Mouse (Mus musculus) midbrain, embryonic 12.5 days (tissue): Measurements from ENCODE around the gene Cpped1. TPM values are rescaled to one million over a fixed set of nuclear protein-coding genes. Genes with fewer than 3 reads are reported as not detected.

Source experiments
- ATAC-seq: fragments of 200-750 bp; cut with Nextera tagmentation; 2 replicates; pipeline ENCODE4 v1.8.0; 2017; ENCODE audit warnings: low read depth, moderate TSS enrichment, moderate library complexity; ENCODE audit not compliant: low FRiP score
- H3K27ac ChIP-seq: fragments of 300-500 bp; sonication (generic); replicated peaks from 2 replicates; pipeline ENCODE4 v1.5.1; 2016; ENCODE audit warnings: mild to moderate bottlenecking
- H3K27me3 ChIP-seq: fragments of 300-500 bp; sonication (generic); 2 replicates; pipeline ENCODE4 v1.6.1; 2016; ENCODE audit warnings: mild to moderate bottlenecking
- H3K36me3 ChIP-seq: fragments of 300-500 bp; sonication (generic); 2 replicates; pipeline ENCODE4 v1.6.1; 2016
- H3K4me1 ChIP-seq: fragments of 300-500 bp; sonication (generic); 2 replicates; pipeline ENCODE4 v1.6.1; 2016
- H3K4me2 ChIP-seq: fragments of 300-500 bp; sonication (generic); replicated peaks from 2 replicates; pipeline ENCODE4 v1.6.1; 2016; ENCODE audit warnings: mild to moderate bottlenecking, moderate library complexity
- H3K4me3 ChIP-seq: fragments of 300-500 bp; sonication (generic); 2 replicates; pipeline ENCODE4 v1.5.1; 2016; ENCODE audit warnings: mild to moderate bottlenecking
- H3K9ac ChIP-seq: fragments of 300-500 bp; sonication (generic); replicated peaks from 2 replicates; pipeline ENCODE4 v1.6.1; 2016; ENCODE audit warnings: mild to moderate bottlenecking, moderate library complexity
- H3K9me3 ChIP-seq: fragments of 300-500 bp; sonication (generic); 2 replicates; pipeline ENCODE4 v1.6.1; 2016; ENCODE audit warnings: mild to moderate bottlenecking
- WGBS: fragments of 180-500 bp; shearing (Covaris S2); methylation state at CpG from one replicate; pipeline ENCODE4 v1.1.7; 2016; 5-methylcytosine and 5-hydroxymethylcytosine counted together
- polyA plus RNA-seq: library from polyadenylated mRNA; unstranded; fragments of >200 nt; fragmentation: Nextera tagmentation; extraction: Ambion mirVana; gene quantifications from 2 replicates; pipeline ENCODE4 v1.2.1, GENCODE M21; 2016

The Cpped1 gene
- polyA plus RNA-seq, 1 experiment from 2014 or later: 15.2 TPM

- Histone ChIP-seq H3K27ac (no peak overlapping the region), H3K4me3 (no peak overlapping the region), H3K27me3 (no peaks in the 10 kb centered on the region), H3K4me2 (no peak overlapping the region), H3K36me3 (no peaks in the 10 kb centered on the region), H3K9ac (no peak overlapping the region), H3K4me1 (no peaks in the 10 kb centered on the region), H3K9me3 (no peaks in the 10 kb centered on the region)
- WGBS: 76% methylated on average over 3 of the region's 3 CpGs
- no peak for ATAC-seq
Observed at GRCm38 (mm10) chr16:11890186-11890585, 19.1 kb downstream of the Cpped1 start.

GRCm38 (mm10) chr16:11889741-11890140, 19.5 kb downstream of the Cpped1 start:
- no peaks in the 10 kb centered on the region for H3K9me3 ChIP-seq
- 83% methylated on average over 3 of the region's 3 CpGs for WGBS
- no peak for ATAC-seq
- no peaks in the 10 kb centered on the region for H3K4me1 ChIP-seq
- H3K27me3 ChIP-seq: no peaks in the 10 kb centered on the region
- no peak overlapping the region for H3K9ac ChIP-seq
- no peaks in the 10 kb centered on the region for H3K36me3 ChIP-seq
- no peak overlapping the region for H3K27ac ChIP-seq
- H3K4me2 ChIP-seq: no peak overlapping the region
- H3K4me3 ChIP-seq: no peak overlapping the region

GRCm38 (mm10) chr16:11881795-11882194, 27.4 kb downstream of the Cpped1 start:
- H3K4me3 ChIP-seq: no peak overlapping the region
- no peaks in the 10 kb centered on the region for H3K4me1 ChIP-seq
- no peak overlapping the region for H3K4me2 ChIP-seq
- no peaks in the 10 kb centered on the region for H3K36me3 ChIP-seq
- 77% methylated on average over 6 of the region's 6 CpGs for WGBS
- no peaks in the 10 kb centered on the region for H3K27me3 ChIP-seq
- H3K27ac ChIP-seq: no peak overlapping the region
- H3K9ac ChIP-seq: no peak overlapping the region
- no peak for ATAC-seq
- H3K9me3 ChIP-seq: no peaks in the 10 kb centered on the region

- no peaks in the 10 kb centered on the region for H3K9me3 ChIP-seq
- H3K4me1 ChIP-seq: no peaks in the 10 kb centered on the region
- no peak overlapping the region for H3K4me3 ChIP-seq
- no peak overlapping the region for H3K27ac ChIP-seq
- WGBS: 84% methylated on average over 6 of the region's 6 CpGs
- no peak for ATAC-seq
- H3K36me3 ChIP-seq: no peaks in the 10 kb centered on the region
- H3K27me3 ChIP-seq: no peaks in the 10 kb centered on the region
- no peak overlapping the region for H3K9ac ChIP-seq
- H3K4me2 ChIP-seq: no peak overlapping the region
Observed at GRCm38 (mm10) chr16:11880461-11880860, 28.8 kb downstream of the Cpped1 start.

GRCm38 (mm10) chr16:11879196-11879595, 30.0 kb downstream of the Cpped1 start:
- H3K27ac ChIP-seq: no peak overlapping the region
- no peaks in the 10 kb centered on the region for H3K36me3 ChIP-seq
- 90% methylated on average over 6 of the region's 6 CpGs for WGBS
- ATAC-seq: no peak
- no peaks in the 10 kb centered on the region for H3K27me3 ChIP-seq
- no peak overlapping the region for H3K4me2 ChIP-seq
- no peak overlapping the region for H3K4me3 ChIP-seq
- H3K4me1 ChIP-seq: no peaks in the 10 kb centered on the region
- H3K9ac ChIP-seq: no peak overlapping the region
- no peaks in the 10 kb centered on the region for H3K9me3 ChIP-seq

- Histone ChIP-seq H3K4me3 (no peak overlapping the region), H3K4me1 (no peaks in the 10 kb centered on the region), H3K9ac (no peak overlapping the region), H3K9me3 (no peaks in the 10 kb centered on the region), H3K4me2 (no peak overlapping the region), H3K36me3 (no peaks in the 10 kb centered on the region), H3K27me3 (no peaks in the 10 kb centered on the region), H3K27ac (no peak overlapping the region)
- no peak for ATAC-seq
- 94% methylated on average over 5 of the region's 5 CpGs for WGBS
Observed at GRCm38 (mm10) chr16:11875227-11875626, 34.0 kb downstream of the Cpped1 start.

GRCm38 (mm10) chr16:11873292-11873691, 36.0 kb downstream of the Cpped1 start:
- WGBS: 93% methylated on average over 3 of the region's 3 CpGs
- no peak overlapping the region for H3K4me2 ChIP-seq

GRCm38 (mm10) chr16:11868486-11868885, 40.8 kb downstream of the Cpped1 start:
- Histone ChIP-seq H3K4me1 (no peaks in the 10 kb centered on the region), H3K27me3 (no peaks in the 10 kb centered on the region), H3K4me3 (no peak overlapping the region), H3K27ac (no peak overlapping the region), H3K9me3 (no peaks in the 10 kb centered on the region), H3K36me3 (no peaks in the 10 kb centered on the region), H3K9ac (no peak overlapping the region), H3K4me2 (no peak overlapping the region)
- WGBS: 81% methylated on average over 3 of the region's 3 CpGs
- ATAC-seq: no peak

More at GRCm38 (mm10) chr16:11873292-11873691, 36.0 kb downstream of the Cpped1 start:
- no peaks in the 10 kb centered on the region for H3K36me3 ChIP-seq
- no peaks in the 10 kb centered on the region for H3K9me3 ChIP-seq
- H3K9ac ChIP-seq: no peak overlapping the region
- H3K27me3 ChIP-seq: no peaks in the 10 kb centered on the region
- no peaks in the 10 kb centered on the region for H3K4me1 ChIP-seq
- H3K27ac ChIP-seq: no peak overlapping the region
- ATAC-seq: no peak
- H3K4me3 ChIP-seq: no peak overlapping the region

- WGBS: 82% methylated on average over 8 of the region's 8 CpGs
- no peak for ATAC-seq
- Histone ChIP-seq H3K9ac (no peak overlapping the region), H3K27ac (no peak overlapping the region), H3K27me3 (no peaks in the 10 kb centered on the region), H3K4me1 (no peaks in the 10 kb centered on the region), H3K36me3 (no peaks in the 10 kb centered on the region), H3K4me2 (no peak overlapping the region), H3K9me3 (no peaks in the 10 kb centered on the region), H3K4me3 (no peak overlapping the region)
Observed at GRCm38 (mm10) chr16:11852716-11853605, 56.3 kb downstream of the Cpped1 start.

GRCm38 (mm10) chr16:11848990-11849658, 60.1 kb downstream of the Cpped1 start:
- Histone ChIP-seq H3K9ac (no peak overlapping the region), H3K27me3 (no peaks in the 10 kb centered on the region), H3K27ac (no peak overlapping the region), H3K9me3 (no peaks in the 10 kb centered on the region), H3K4me1 (no peaks in the 10 kb centered on the region), H3K4me2 (no peak overlapping the region), H3K36me3 (no peaks in the 10 kb centered on the region), H3K4me3 (no peak overlapping the region)
- ATAC-seq: no peak
- 89% methylated on average over 5 of the region's 5 CpGs for WGBS

- Histone ChIP-seq H3K27ac (no peak overlapping the region), H3K4me2 (no peak overlapping the region), H3K27me3 (no peaks in the 10 kb centered on the region), H3K4me3 (no peak overlapping the region), H3K9me3 (no peaks in the 10 kb centered on the region), H3K9ac (no peak overlapping the region), H3K36me3 (no peaks in the 10 kb centered on the region), H3K4me1 (no peaks in the 10 kb centered on the region)
- 86% methylated on average over 5 of the region's 5 CpGs for WGBS
- ATAC-seq: no peak
Observed at GRCm38 (mm10) chr16:11845309-11845708, 63.9 kb downstream of the Cpped1 start.

GRCm38 (mm10) chr16:11843441-11843840, 65.8 kb downstream of the Cpped1 start:
- H3K27ac ChIP-seq: no peak overlapping the region
- H3K27me3 ChIP-seq: no peaks in the 10 kb centered on the region
- H3K4me1 ChIP-seq: no peaks in the 10 kb centered on the region
- H3K9me3 ChIP-seq: no peaks in the 10 kb centered on the region
- 93% methylated on average over 2 of the region's 2 CpGs for WGBS
- no peak for ATAC-seq
- H3K4me3 ChIP-seq: no peak overlapping the region
- H3K36me3 ChIP-seq: no peaks in the 10 kb centered on the region
- no peak overlapping the region for H3K4me2 ChIP-seq
- H3K9ac ChIP-seq: no peak overlapping the region
